Mouse (Mus musculus) stomach, postnatal 0 days (tissue): ENCODE measurements around the gene Ankrd7. TPM values are rescaled to one million over a fixed set of nuclear protein-coding genes. Genes with fewer than 3 reads are reported as not detected.
"Not testable (repeated sequence)": the region's sequence is repeated elsewhere in the genome, so short reads cannot be mapped to it uniquely, and the experiment has no call there.

ENCODE experiments used
- ATAC-seq: fragments of 200-750 bp; cut with Nextera tagmentation; 2 replicates; pipeline ENCODE4 v1.8.0; 2017; ENCODE audit not compliant: low FRiP score, low TSS enrichment
- DNase-seq: peaks from one replicate; pipeline ENCODE4 v3.0.0-alpha.2; 2016; ENCODE audit warnings: low spot score
- H3K27ac ChIP-seq: fragments of 300-500 bp; sonication (generic); replicated peaks from 2 replicates; pipeline ENCODE4 v1.5.1; 2014; ENCODE audit warnings: mild to moderate bottlenecking, control low read depth
- H3K27me3 ChIP-seq: fragments of 300-500 bp; sonication (generic); 2 replicates; pipeline ENCODE4 v1.6.1; 2014; ENCODE audit warnings: low read length; ENCODE audit not compliant: control insufficient read depth, insufficient read depth
- H3K36me3 ChIP-seq: fragments of 300-500 bp; sonication (generic); 2 replicates; pipeline ENCODE4 v1.6.1; 2014; ENCODE audit warnings: low read length, mixed read lengths; ENCODE audit not compliant: control insufficient read depth, insufficient read depth
- H3K4me1 ChIP-seq: fragments of 300-500 bp; sonication (generic); replicated peaks from 2 replicates; pipeline ENCODE4 v1.6.1; 2014; ENCODE audit warnings: antibody characterized with exemption; ENCODE audit not compliant: control insufficient read depth, insufficient read depth
- H3K4me2 ChIP-seq: fragments of 300-500 bp; sonication (generic); replicated peaks from 2 replicates; pipeline ENCODE4 v1.6.1; 2014; ENCODE audit warnings: low read depth, mild to moderate bottlenecking, control low read depth, moderate library complexity
- H3K4me3 ChIP-seq: fragments of 300-500 bp; sonication (generic); 2 replicates; pipeline ENCODE4 v1.5.1; 2014; ENCODE audit warnings: low read depth, low read length, control low read depth
- H3K9ac ChIP-seq: fragments of 300-500 bp; sonication (generic); 2 replicates; pipeline ENCODE4 v1.6.1; 2014; ENCODE audit warnings: mild to moderate bottlenecking, low read length, control low read depth, mixed read lengths
- H3K9me3 ChIP-seq: fragments of 300-500 bp; sonication (generic); 2 replicates; pipeline ENCODE4 v1.6.1; 2016; ENCODE audit warnings: low read length; ENCODE audit not compliant: control insufficient read depth
- CTCF ChIP-seq: IDR thresholded peaks from 2 replicates; pipeline ENCODE4 v1.5.1; 2016; ENCODE audit warnings: antibody characterized with exemption, low read depth, mild to moderate bottlenecking, moderate library complexity
- EP300 ChIP-seq: optimal IDR thresholded peaks from 2 replicates; pipeline ENCODE3; 2016; ENCODE audit warnings: antibody characterized with exemption
- WGBS: fragments of 180-500 bp; shearing (Covaris S2); extraction: QIAGEN DNeasy Blood & Tissue Kit; methylation state at CpG from one replicate; pipeline ENCODE4 v1.1.7; 2014; 5-methylcytosine and 5-hydroxymethylcytosine counted together
- polyA plus RNA-seq: library from polyadenylated mRNA; unstranded; fragments of >200 nt; fragmentation: Nextera tagmentation; extraction: Ambion mirVana; gene quantifications from 2 replicates; pipeline ENCODE4 v1.2.1, GENCODE M21; 2015

Gene Ankrd7
- not detected in 2 replicates for polyA plus RNA-seq

GRCm38 (mm10) chr6:18866018-18866417, at the start of gene Ankrd7:
Gene Ankrd7 (plus strand): TSS chr6:18866318.
- Histone ChIP-seq H3K27ac (no peak within 1 kb of the TSS), H3K4me2 (no peak within 1 kb of the TSS), H3K9ac (no peak within 1 kb of the TSS), H3K27me3 (no peaks in the 10 kb centered on the region), H3K4me1 (no peaks in the 10 kb centered on the region), H3K36me3 (no peaks in the 10 kb centered on the region), H3K9me3 (no peaks in the 10 kb centered on the region), H3K4me3 (no peak within 1 kb of the TSS)
- DNase-seq = no peak
- TF ChIP-seq EP300 (no peak), CTCF (no peak)
- no peak for ATAC-seq
- WGBS = 87% methylated on average over 8 of the region's 8 CpGs

- 11% methylated on average over 4 of the region's 4 CpGs for WGBS
Measured at GRCm38 (mm10) chr6:18819343-18819742, 46.8 kb upstream of the Ankrd7 start.

GRCm38 (mm10) chr6:18820246-18820645, 45.9 kb upstream of the Ankrd7 start:
- no peak for DNase-seq
- TF ChIP-seq EP300 = no peak
- TF ChIP-seq CTCF = no peak
- Histone ChIP-seq H3K27me3 (no peaks in the 10 kb centered on the region), H3K4me2 (no peak overlapping the region), H3K4me1 (no peaks in the 10 kb centered on the region), H3K36me3 (no peaks in the 10 kb centered on the region), H3K9ac (no peak overlapping the region), H3K27ac (no peak overlapping the region), H3K4me3 (no peak overlapping the region), H3K9me3 (no peaks in the 10 kb centered on the region)
- 64% methylated on average over 4 of the region's 4 CpGs for WGBS
- no peak for ATAC-seq

More at GRCm38 (mm10) chr6:18819343-18819742, 46.8 kb upstream of the Ankrd7 start:
- H3K4me2 ChIP-seq = no peak overlapping the region
- DNase-seq (peak; percentile 52), ATAC-seq (no peak)
- no peak overlapping the region for H3K4me3 ChIP-seq
- no peak overlapping the region for H3K9ac ChIP-seq
- H3K36me3 ChIP-seq = no peaks in the 10 kb centered on the region
- H3K4me1 ChIP-seq = no peaks in the 10 kb centered on the region
- TF ChIP-seq CTCF = peak; percentile 88
- no peak for TF ChIP-seq EP300
- H3K27ac ChIP-seq = no peak overlapping the region
- no peaks in the 10 kb centered on the region for H3K27me3 ChIP-seq
- no peaks in the 10 kb centered on the region for H3K9me3 ChIP-seq

- ATAC-seq (peak; percentile 72), DNase-seq (peak; percentile 23)
- Histone ChIP-seq H3K9me3 (no peaks in the 10 kb centered on the region), H3K27me3 (no peaks in the 10 kb centered on the region), H3K4me3 (no peak overlapping the region), H3K36me3 (no peaks in the 10 kb centered on the region), H3K27ac (peak overlapping the region; percentile 49), H3K4me1 (no peaks in the 10 kb centered on the region), H3K4me2 (no peak overlapping the region), H3K9ac (no peak overlapping the region)
- WGBS = 39% methylated on average over 1 of the region's 1 CpGs
- TF ChIP-seq CTCF (no peak), EP300 (no peak)
Measured at GRCm38 (mm10) chr6:18822812-18823211, 43.3 kb upstream of the Ankrd7 start.

GRCm38 (mm10) chr6:18832958-18833357, 33.2 kb upstream of the Ankrd7 start:
- Histone ChIP-seq H3K9ac (no peak overlapping the region), H3K9me3 (no peaks in the 10 kb centered on the region), H3K27me3 (no peaks in the 10 kb centered on the region), H3K4me2 (no peak overlapping the region), H3K4me3 (no peak overlapping the region), H3K27ac (no peak overlapping the region), H3K36me3 (no peaks in the 10 kb centered on the region), H3K4me1 (no peaks in the 10 kb centered on the region)
- TF ChIP-seq CTCF = no peak
- no peak for TF ChIP-seq EP300
- ATAC-seq (no peak), DNase-seq (no peak)
- WGBS = 89% methylated on average over 1 of the region's 1 CpGs

GRCm38 (mm10) chr6:18844529-18844928, 21.6 kb upstream of the Ankrd7 start:
- not testable (repeated sequence) for H3K36me3 ChIP-seq, H3K4me3 ChIP-seq, H3K27ac ChIP-seq, H3K27me3 ChIP-seq, H3K9ac ChIP-seq, H3K9me3 ChIP-seq, H3K4me2 ChIP-seq, H3K4me1 ChIP-seq, DNase-seq, ATAC-seq
- WGBS = 51% methylated on average over 4 of the region's 11 CpGs

- H3K4me2 ChIP-seq, H3K36me3 ChIP-seq, ATAC-seq, H3K9ac ChIP-seq, H3K27ac ChIP-seq, H3K9me3 ChIP-seq, H3K27me3 ChIP-seq, H3K4me1 ChIP-seq, DNase-seq, H3K4me3 ChIP-seq: not testable (repeated sequence)
- WGBS = 0% methylated on average over 3 of the region's 7 CpGs
Measured at GRCm38 (mm10) chr6:18845571-18845970, 20.5 kb upstream of the Ankrd7 start.
